Mouse (Mus musculus) midbrain, postnatal 0 days (tissue): Measurements from ENCODE around the gene Ms4a15. TPM values are rescaled to one million over a fixed set of nuclear protein-coding genes. Genes with fewer than 3 reads are reported as not detected.

Source experiments
- ATAC-seq: fragments of 200-750 bp; cut with Nextera tagmentation; 2 replicates; pipeline ENCODE4 v1.8.0; 2017; ENCODE audit warnings: moderate number of reproducible peaks, mild to moderate bottlenecking, moderate TSS enrichment, moderate library complexity; ENCODE audit not compliant: low FRiP score
- DNase-seq: peaks from one replicate; pipeline ENCODE4 v3.0.0-alpha.2; 2015; ENCODE audit warnings: low spot score
- H3K27ac ChIP-seq: fragments of 300-500 bp; sonication (generic); 2 replicates; pipeline ENCODE4 v1.5.1; 2014; ENCODE audit warnings: low read depth, mild to moderate bottlenecking, low read length, mixed read lengths
- H3K27me3 ChIP-seq: fragments of 300-500 bp; sonication (generic); 2 replicates; pipeline ENCODE4 v1.6.1; 2014; ENCODE audit warnings: low read length, control low read depth, mixed read lengths; ENCODE audit not compliant: insufficient read depth
- H3K36me3 ChIP-seq: fragments of 300-500 bp; sonication (generic); 2 replicates; pipeline ENCODE4 v1.6.1; 2014; ENCODE audit warnings: low read length, control low read depth, mixed read lengths; ENCODE audit not compliant: insufficient read depth
- H3K4me1 ChIP-seq: fragments of 300-500 bp; sonication (generic); 2 replicates; pipeline ENCODE4 v1.6.1; 2014; ENCODE audit warnings: mild to moderate bottlenecking, control low read depth, antibody characterized with exemption, low read length, mixed read lengths; ENCODE audit not compliant: insufficient read depth
- H3K4me2 ChIP-seq: fragments of 300-500 bp; sonication (generic); 2 replicates; pipeline ENCODE4 v1.6.1; 2014; ENCODE audit warnings: low read depth, mild to moderate bottlenecking, low read length, mixed read lengths; ENCODE audit not compliant: poor library complexity, severe bottlenecking
- H3K4me3 ChIP-seq: fragments of 300-500 bp; sonication (generic); 2 replicates; pipeline ENCODE4 v1.5.1; 2014; ENCODE audit warnings: low read depth, mild to moderate bottlenecking, low read length, moderate library complexity
- H3K9ac ChIP-seq: fragments of 300-500 bp; sonication (generic); replicated peaks from 2 replicates; pipeline ENCODE4 v1.6.1; 2014; ENCODE audit warnings: mild to moderate bottlenecking, low read length, moderate library complexity, mixed read lengths; ENCODE audit not compliant: poor library complexity, severe bottlenecking
- H3K9me3 ChIP-seq: fragments of 300-500 bp; sonication (generic); 2 replicates; pipeline ENCODE4 v1.6.1; 2016; ENCODE audit warnings: low read length, control low read depth
- CTCF ChIP-seq: IDR thresholded peaks from 2 replicates; pipeline ENCODE4 v1.5.1; 2016; ENCODE audit warnings: antibody characterized with exemption, mild to moderate bottlenecking
- WGBS: fragments of 180-500 bp; shearing (Covaris S2); extraction: QIAGEN DNeasy Blood & Tissue Kit; methylation state at CpG from one replicate; pipeline ENCODE4 v1.1.7; 2014; 5-methylcytosine and 5-hydroxymethylcytosine counted together
- polyA plus RNA-seq: library from polyadenylated mRNA; unstranded; fragments of >200 nt; fragmentation: Nextera tagmentation; extraction: Ambion mirVana; gene quantifications from 2 replicates; pipeline ENCODE4 v1.2.1, GENCODE M21; 2015
- total RNA-seq: library from RNA; depleted of rRNA; stranded (reverse); fragments of >200 nt; gene quantifications from 2 replicates; pipeline ENCODE4 v1.2.3, GENCODE M21; 2014

Ms4a15 gene
- total and polyA plus RNA-seq, 2 experiments from 2014 or later = 0.09 TPM; not detected in 1

- no peak for DNase-seq
- no peak overlapping the region for H3K9ac ChIP-seq
- no peak for ATAC-seq
- H3K9me3 ChIP-seq = no peaks in the 10 kb centered on the region
- no peak overlapping the region for H3K4me2 ChIP-seq
- 84% methylated on average over 5 of the region's 5 CpGs for WGBS
- no peaks in the 10 kb centered on the region for H3K4me1 ChIP-seq
- no peak overlapping the region for H3K4me3 ChIP-seq
- TF ChIP-seq CTCF = no peak
- no peaks in the 10 kb centered on the region for H3K27me3 ChIP-seq
- H3K36me3 ChIP-seq = no peaks in the 10 kb centered on the region
- no peak overlapping the region for H3K27ac ChIP-seq
These were observed 12.8 kb downstream of the Ms4a15 start for GRCm38 (mm10) chr19:10980210-10980609.

GRCm38 (mm10) chr19:10979184-10980168 is 13.6 kb downstream of the Ms4a15 start:
- Histone ChIP-seq H3K9me3 (no peaks in the 10 kb centered on the region), H3K9ac (no peak overlapping the region), H3K27me3 (no peaks in the 10 kb centered on the region), H3K4me1 (no peaks in the 10 kb centered on the region), H3K36me3 (no peaks in the 10 kb centered on the region), H3K4me3 (no peak overlapping the region), H3K4me2 (peak overlapping the region; percentile 23), H3K27ac (no peak overlapping the region)
- ATAC-seq (peak; percentile 64), DNase-seq (peak; percentile 68)
- peak; percentile 81 for TF ChIP-seq CTCF
- WGBS = 13% methylated on average over 18 of the region's 18 CpGs

- no peaks in the 10 kb centered on the region for H3K9me3 ChIP-seq
- H3K4me3 ChIP-seq = no peak overlapping the region
- WGBS = 49% methylated on average over 4 of the region's 4 CpGs
- no peaks in the 10 kb centered on the region for H3K36me3 ChIP-seq
- TF ChIP-seq CTCF = peak; percentile 37
- DNase-seq = no peak
- H3K9ac ChIP-seq = no peak overlapping the region
- no peak overlapping the region for H3K27ac ChIP-seq
- H3K4me2 ChIP-seq = no peak overlapping the region
- no peaks in the 10 kb centered on the region for H3K4me1 ChIP-seq
- H3K27me3 ChIP-seq = no peaks in the 10 kb centered on the region
- ATAC-seq = no peak
These were observed 16.7 kb downstream of the Ms4a15 start for GRCm38 (mm10) chr19:10976318-10976717.

DNA sequence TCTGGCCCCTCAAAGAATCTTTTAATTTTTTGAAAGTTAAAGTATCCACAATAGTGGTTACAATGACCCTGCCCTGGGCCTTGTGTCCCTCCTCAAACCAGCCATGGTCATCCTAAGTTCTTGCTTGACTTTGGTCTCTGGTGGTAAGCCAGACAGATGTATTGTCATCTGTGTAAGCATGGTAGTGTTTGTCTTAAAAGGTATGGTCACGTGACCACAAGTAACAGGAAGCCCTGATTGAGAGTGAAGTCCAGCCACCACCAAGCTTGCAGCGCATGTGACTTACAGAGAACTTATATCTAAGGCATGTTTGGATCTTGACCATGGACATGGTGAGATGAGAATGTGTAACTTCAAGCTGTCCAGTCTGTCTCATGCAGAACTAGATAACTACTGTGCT is 17.9 kb downstream of the Ms4a15 start:
- no peaks in the 10 kb centered on the region for H3K36me3 ChIP-seq
- H3K9me3 ChIP-seq = no peaks in the 10 kb centered on the region
- H3K4me3 ChIP-seq = no peak overlapping the region
- no peaks in the 10 kb centered on the region for H3K4me1 ChIP-seq
- H3K27me3 ChIP-seq = no peaks in the 10 kb centered on the region
- no peak overlapping the region for H3K4me2 ChIP-seq
- WGBS = 82% methylated on average over 2 of the region's 2 CpGs
- H3K27ac ChIP-seq = no peak overlapping the region
- no peak for TF ChIP-seq CTCF
- H3K9ac ChIP-seq = no peak overlapping the region
- ATAC-seq (no peak), DNase-seq (no peak)

- no peaks in the 10 kb centered on the region for H3K4me1 ChIP-seq
- TF ChIP-seq CTCF = no peak
- H3K4me2 ChIP-seq = no peak within 1 kb of the TSS
- 74% methylated on average over 4 of the region's 4 CpGs for WGBS
- ATAC-seq (no peak), DNase-seq (no peak)
- H3K36me3 ChIP-seq = no peaks in the 10 kb centered on the region
- H3K9me3 ChIP-seq = no peaks in the 10 kb centered on the region
- no peak within 1 kb of the TSS for H3K9ac ChIP-seq
- H3K27ac ChIP-seq = no peak within 1 kb of the TSS
- no peaks in the 10 kb centered on the region for H3K27me3 ChIP-seq
- no peak within 1 kb of the TSS for H3K4me3 ChIP-seq
These were observed 18.7 kb downstream of the Ms4a15 start, which contains the start of gene Ms4a10 for GRCm38 (mm10) chr19:10974238-10974865. TSS of gene Ms4a10 (minus strand) at chr19:10974670.

DNA sequence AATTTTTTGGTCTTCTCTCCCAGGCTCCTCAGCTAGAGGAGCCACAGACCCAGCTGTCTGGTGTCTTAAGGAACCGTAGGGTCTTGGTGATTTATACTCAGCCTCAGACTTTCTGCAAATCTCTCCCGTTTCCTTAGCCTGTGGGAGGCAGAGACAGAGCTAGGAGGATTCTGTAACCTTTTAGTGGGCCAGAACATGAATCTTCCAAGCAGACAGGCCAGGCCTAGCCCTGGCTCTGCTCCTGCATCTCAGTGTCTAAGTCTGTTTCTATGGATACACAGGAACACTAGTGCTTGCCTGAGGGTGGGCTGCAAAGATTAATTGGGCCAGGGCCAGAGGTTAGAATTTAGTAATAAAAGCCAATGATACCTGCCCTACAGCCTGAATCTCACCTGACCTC is 19.9 kb downstream of the Ms4a15 start:
- Histone ChIP-seq H3K9ac (no peak overlapping the region), H3K27ac (no peak overlapping the region), H3K9me3 (no peaks in the 10 kb centered on the region), H3K4me1 (no peaks in the 10 kb centered on the region), H3K4me3 (no peak overlapping the region), H3K36me3 (no peaks in the 10 kb centered on the region), H3K27me3 (no peaks in the 10 kb centered on the region), H3K4me2 (no peak overlapping the region)
- ATAC-seq (no peak), DNase-seq (no peak)
- no peak for TF ChIP-seq CTCF
- 82% methylated on average over 2 of the region's 2 CpGs for WGBS
